Mouse (Mus musculus): ENCODE data around the gene Tvp23b. TPM values are rescaled to one million over a fixed set of nuclear protein-coding genes. Genes with fewer than 3 reads are reported as not detected.

Gene Tvp23b
- polyA plus RNA-seq, 1 experiment: 51.3 TPM

DNA sequence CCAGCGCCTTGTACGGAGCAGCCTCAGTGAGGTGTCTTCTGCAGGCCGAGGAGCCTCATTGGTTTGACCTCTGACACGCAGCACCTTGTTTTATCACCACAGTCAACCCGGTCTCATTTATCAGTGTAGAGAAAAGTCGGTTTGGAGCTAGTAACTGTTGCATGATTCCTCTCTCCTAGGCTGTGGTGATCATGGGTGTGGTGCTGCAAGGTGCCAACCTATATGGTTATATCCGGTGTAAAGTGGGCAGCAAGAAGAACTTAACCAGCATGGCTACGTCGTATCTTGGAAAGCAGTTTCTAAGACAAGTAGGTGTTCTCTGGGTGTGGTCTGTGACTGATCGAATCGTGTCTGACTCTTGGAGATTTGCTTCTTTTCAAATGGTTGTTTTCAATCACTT lies 12.5 kb downstream of the Tvp23b start:
- no peak for DNase-seq (ENCODE audit: low spot score)

DNA sequence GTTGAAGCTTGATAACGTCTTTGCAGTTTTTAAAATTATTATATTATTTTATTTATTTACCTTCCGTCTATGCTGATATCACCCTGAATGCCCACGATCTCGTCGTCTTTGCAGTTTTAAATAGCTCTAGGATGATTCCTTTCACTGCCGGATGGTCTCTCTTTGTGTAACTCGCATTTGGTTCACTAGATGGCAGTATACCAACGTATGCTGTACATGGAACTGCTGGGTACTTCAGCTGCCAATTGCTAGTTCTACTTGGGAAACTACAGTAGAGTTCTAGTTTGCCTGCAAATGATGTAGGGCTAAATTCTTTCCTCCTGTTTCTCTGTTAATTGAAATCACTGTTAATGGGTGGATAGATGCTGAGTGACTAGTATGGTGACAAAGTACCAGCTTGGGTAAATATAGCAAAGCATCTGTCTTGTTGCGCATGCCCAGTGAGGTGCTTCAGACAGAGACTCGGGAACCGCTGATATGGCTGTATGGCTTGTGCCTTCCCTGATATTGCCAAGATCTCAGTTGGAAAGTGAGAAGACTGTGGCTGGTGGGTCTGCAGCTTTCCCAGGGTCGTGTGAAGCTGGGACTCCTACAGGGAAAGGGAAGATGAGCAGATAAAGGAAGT lies 22.6 kb downstream of the Tvp23b start:
- no peak for DNase-seq (ENCODE audit: low spot score)

DNA sequence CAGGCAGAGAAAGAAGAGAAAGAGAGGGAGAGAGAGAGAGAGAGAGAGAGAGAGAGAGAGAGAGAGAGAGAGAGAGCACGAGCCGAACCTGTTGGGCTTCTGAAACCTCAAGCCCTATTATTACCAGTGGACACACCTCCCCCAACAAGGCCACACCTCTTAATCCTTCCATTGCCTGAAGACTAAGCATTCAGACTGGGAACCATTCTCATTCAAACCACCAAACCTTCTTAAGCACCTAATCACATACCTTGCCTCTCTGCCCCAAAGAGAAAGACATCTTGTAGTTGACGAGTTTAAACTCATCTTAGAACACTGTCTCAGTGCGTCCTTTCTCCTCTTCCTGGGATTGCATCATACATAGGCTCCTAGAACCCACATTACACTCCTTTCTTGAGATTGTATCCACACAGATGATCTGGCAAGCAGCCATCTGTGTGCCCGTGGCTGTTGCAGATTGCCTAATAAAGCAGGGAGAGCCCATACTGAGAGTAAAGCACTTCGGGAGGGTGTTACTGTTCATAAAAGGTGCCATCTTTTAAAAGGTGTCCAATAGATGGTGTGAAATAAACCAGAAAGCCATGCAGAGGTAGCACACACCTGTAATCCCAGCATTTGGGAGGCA lies 24.7 kb downstream of the Tvp23b start:
- no peak for DNase-seq (ENCODE audit: low spot score)

DNA sequence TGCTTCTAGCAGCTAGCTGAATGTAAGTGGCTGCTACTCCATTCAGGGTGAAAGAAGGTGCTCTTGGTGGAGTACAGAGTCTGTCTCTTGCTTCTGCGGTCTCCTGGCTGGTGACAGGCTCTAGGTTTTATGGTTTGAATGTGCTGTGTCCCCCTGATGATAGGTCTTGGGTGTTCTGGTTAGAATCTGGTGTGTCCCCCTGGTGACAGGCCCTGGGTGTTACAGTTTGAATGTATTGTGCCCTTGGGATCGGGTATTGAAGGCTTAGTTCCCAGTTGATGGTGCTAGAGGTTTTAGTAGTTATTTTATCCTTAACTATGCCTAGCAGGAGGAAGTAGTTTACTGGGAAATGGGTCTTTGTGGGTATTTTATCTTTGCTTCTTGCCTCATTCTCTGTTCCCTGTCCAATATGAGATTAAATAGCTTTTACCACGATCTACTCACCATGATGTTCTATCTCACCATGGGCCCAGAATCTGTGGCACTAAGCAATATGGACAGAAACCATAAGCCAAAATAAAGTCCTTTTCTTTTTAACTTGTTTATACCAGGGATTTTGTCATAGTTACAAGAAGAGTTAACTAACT lies 30.6 kb downstream of the Tvp23b start:
- DNase-seq (ENCODE audit: low spot score): no peak

DNA sequence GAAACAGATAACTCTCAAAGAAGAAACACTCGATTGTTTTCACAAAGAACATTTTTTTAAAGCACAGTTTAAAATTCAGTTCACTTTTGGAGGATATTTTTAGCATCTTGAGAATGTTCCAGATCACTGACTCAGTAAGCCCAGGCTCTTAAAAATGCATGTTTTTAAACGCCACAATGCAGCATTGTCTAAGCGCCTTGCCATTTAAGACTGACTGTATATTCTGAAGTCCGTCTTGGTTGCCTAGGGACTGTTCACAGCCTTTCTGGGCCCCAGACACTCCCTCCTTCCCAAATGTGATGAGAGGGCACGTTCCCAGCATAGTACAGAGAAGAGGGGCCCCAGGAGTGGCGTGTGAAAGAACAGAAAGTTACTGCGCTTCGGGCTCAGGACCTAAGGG lies 32.1 kb downstream of the Tvp23b start:
- DNase-seq (ENCODE audit: low spot score): no peak

DNA sequence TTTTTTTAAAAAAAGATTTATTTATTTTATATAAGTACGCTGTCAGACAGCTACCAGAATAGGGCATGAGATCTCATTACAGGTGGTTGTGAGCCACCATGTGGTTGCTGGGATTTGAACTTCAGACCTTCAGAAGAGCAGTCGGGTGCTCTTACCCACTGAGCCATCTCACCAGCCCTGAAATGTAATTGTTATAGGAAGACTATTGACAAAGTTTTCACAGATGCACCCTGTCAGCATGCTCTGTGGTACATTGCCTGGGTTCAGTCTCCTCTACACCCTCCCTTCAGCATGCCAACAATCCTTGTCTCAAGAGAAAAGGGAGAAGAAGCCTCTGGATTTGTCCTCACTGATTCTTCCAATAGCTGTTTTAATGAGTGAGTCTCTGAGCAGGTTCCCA lies 33.9 kb downstream of the Tvp23b start:
- no peak for DNase-seq (ENCODE audit: low spot score)

DNA sequence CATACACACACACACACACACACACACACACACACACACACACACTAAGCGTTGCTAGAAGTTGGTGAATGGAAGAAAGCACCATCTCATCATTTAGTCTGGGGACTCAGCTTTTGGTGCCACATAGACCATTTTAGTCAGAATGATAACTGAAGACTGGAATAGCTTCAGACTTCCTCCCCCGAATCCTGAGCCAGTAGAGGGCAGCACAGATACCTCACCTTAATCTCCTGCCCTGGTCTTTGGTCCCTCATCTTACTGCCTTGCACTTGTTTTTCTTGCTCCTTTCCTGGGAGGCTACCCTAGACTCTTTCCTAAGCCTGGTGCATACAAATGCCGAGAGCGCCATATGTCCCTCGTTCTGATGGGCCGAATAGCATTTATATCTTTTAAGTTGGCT lies 35.3 kb downstream of the Tvp23b start:
- DNase-seq (ENCODE audit: low spot score): no peak

DNA sequence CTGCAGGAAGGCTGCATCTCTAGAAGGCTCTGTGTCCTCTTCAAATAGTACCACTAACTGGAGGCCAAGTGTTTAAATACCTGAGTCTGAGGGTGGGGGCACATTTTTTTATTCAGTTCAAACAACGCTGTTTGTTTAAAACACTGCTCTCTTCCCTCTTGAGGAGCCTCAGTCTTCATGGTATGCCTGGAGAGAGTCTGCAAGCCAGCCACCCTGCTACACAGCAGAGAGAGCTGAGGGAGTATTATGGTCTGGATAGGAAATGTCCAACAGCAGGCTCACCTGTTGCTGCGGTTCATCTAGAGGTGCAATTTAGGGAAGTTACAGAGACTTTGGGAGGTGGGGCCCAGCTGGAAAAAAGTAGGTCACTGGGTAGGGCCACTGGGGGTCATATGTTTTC lies 36.2 kb downstream of the Tvp23b start:
- DNase-seq (ENCODE audit: low spot score): no peak

DNA sequence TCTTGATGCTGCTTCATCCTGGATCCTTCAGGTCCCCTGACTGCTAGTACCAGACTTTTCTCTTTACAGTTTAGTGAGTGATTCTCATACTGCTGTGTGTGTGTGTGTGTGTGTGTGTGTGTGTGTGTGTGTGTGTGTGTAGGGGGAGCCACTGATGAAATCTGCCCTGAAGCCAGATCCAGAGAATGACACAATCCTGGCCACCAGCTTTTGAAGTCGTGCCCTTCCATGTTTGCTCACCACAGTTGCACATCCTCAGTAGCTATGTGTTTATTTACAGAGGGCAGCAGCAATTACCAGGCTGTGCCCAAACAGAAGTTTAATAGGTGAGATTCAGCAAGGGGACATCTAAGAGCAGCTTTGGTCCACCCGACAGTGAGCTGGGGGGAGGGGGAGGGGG lies 37.5 kb downstream of the Tvp23b start:
- no peak for DNase-seq (ENCODE audit: low spot score)

DNA sequence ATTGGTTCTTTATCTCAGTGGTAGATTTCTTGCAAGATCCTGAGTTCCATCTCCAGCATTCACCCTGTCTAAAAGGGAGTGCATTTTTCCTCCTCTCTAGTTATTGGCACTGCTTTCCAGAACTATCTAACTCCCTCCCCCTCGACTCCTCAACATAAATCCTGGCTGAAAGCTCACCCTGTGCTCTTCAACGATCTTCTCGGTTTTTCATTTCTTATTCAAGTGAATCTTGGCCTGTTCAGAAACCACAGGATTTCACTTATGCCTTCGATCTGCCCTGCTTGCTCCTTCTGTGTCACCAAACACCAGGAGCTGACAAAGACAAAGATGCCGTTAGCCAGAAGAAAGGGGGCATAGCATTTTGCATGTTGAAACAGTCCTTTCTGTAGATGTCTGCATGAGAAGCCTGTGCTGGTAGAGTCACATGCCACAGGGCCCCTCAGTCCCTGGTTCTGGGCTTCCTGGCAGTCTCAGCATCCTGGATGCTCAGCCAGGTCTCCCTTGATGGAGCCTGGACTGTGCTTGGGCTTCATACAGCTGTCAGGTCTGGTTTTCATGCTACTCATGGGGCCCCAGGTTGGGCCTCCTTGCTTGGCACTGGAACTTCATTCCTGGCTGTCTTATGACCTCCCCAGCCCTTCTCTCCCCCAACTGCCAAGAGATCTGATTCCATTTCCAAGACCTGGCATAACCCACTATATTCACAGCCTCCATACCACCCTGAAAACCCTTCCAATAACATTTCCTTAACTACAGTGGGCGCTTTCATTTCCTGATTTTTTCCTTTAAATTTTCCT lies 40.9 kb downstream of the Tvp23b start:
- DNase-seq (ENCODE audit: low spot score): no peak

DNA sequence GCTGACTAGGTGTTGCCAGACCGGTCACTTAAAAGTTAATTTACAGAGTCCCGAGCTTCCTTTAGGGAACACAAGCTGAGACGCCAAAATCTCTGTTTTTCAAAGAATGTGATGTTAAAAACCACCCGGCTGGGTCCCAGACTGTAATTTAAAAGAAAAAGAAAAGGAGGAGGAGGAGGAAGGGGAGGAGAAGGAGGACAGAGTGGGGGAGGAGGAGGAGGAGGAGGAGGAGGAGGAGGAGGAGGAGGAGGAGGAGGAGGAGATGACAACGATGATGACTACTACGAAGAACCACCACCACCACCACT lies 41.4 kb downstream of the Tvp23b start:
- no peak for DNase-seq (ENCODE audit: low spot score)

DNA sequence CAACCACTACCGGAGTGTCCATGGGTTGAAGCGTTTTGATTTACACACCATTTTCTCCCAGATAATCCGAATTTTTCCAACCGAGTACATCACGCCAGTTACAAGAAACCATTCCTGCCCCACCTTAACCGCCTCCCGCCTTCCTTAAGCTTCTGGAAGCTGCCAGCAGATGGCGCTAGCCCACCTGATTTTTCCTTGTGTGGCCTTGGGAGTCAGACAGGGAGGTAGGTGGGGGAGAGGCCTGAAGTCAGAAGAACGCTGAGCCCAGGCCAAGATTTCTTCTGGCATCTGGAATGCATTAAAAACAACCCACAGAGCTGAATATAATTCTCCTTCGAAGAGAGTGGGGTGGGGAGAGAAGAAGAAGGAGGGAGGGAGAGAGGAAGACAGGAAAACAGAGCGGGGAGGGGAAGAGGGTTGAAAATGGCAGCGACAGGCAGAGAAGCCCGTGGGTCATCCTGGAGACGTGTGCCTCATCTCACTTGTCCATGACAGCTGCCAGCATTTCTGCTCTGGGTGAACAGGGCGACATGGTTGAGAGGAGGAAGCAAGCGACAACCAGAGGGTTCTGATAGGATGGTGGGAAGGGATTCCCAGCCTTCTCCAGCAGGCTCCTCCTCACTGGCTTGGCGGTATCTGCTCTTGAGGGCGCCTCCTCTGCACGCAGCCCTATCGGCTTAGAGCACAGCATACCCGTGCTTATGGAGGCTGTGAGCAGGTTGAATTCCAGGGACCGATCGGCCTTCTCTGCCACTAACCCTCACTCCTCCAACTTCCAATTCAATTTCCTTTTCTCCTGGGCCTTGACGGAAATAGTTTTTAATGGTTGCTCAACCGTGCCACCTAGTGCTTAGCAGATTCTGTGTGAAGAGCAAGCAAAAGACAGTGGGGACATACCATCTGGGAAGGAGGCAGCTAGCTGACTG lies 42.1 kb downstream of the Tvp23b start:
- peak; percentile 76 for DNase-seq (ENCODE audit: low spot score)

DNA sequence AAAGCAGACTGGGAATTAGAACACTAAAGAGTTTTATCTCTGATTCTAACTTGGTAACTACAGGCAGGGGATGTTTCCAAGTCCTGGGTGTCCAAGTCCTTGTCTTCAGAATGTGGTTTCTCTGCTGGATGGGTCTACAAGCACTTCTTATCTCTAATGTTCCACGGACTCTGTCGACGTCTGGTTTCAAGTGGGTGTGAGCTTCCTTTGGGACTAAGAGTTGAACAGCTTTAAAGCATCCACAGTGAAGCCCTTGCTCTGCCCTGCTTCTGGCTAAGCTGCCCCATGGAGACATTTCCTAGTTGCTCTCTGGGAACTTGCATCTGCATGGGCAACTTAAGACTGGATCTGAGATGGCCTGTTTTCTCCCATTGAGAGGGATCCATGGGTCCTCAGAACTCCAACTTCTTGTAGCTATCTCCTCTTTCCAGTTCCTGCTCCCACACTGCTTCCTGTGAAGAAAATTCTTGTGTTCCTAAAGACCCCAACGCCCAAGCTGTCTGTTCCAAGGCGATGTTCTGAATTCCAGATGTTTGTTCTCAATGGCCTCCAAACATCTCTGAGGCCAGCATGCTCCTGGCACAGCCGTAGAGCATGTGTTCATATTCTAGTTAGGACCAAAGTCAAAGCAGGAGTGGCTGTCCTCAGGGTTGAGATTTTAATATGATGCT lies 45.0 kb downstream of the Tvp23b start:
- no peak for DNase-seq (ENCODE audit: low spot score)

DNA sequence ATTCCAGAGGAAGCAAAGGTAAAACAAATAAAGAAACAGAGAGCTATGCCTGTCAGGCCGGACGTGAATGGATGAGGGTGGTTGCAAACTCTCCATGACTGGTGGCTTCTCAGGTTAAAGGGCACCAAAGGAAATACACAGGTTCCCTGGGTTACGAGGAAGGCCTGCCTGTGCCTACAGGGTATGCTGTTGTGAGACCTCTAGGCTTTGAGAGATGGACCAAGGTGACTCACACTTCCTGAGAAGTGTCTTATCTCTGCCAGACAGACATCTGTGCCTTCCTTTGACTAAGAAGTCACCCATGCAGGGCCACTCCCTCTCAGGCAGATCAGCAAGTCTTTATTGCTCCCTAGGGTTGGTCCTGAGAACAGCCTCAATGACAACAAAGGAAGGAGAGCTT lies 50.5 kb downstream of the Tvp23b start:
- DNase-seq (ENCODE audit: low spot score): no peak

DNA sequence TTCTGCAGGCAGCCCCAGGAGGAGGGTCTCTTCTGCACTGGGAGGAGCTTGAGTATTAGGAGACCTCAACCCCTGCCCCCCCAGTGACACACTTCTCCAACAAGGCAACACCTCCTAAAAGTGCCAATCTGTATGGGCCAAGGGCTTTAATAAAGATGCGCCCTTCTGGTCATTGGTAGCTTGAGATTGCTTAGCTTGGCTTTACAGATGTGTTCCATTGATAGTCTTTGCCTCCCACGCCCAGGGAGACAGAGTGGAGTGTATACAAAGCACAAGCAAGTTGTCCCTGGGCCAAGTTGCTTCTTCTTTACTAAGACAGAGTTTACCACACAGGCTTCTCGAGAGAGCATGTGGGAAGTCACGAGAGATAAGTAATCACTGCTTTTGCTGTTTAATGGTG lies 51.3 kb downstream of the Tvp23b start:
- no peak for DNase-seq (ENCODE audit: low spot score)

DNA sequence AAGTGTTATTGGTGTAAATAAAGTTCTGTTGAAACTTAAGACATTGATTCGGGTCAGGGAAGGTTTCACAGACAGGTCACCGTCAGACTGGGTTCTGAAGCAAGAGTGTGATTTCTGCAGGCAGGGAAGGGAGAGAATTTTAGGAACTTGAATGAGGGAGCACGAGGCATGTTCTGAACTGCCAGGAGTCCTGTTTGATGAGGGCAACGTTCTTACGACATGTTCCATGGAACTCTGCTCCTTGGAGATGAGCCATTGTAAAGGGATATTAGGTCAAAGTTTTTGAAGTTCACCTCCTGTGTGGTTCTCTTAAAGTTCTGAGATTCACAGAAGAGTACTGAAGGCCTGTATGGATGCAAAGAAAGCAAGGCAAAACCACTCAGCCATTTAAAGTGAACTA lies 51.9 kb downstream of the Tvp23b start:
- DNase-seq (ENCODE audit: low spot score): no peak

DNA sequence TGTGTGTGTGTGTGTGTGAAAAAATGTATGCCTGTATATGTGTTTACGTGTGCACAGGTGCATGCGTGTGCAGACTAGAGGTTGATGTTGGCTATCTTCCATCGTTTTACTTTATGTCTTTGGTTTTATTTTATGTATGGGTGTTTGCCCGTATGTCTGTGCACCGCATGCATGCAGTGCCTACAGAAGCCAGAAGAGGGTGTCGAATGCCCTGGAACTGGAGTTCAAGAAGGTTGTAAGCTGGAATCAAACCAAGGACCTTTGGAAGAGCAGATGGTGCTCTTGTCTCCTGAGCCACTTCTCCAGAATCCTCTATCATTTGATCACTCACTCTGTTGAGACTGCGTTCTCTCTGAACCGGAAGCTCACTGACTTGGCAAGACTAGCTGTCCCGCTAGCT lies 53.8 kb downstream of the Tvp23b start:
- no peak for DNase-seq (ENCODE audit: low spot score)

DNA sequence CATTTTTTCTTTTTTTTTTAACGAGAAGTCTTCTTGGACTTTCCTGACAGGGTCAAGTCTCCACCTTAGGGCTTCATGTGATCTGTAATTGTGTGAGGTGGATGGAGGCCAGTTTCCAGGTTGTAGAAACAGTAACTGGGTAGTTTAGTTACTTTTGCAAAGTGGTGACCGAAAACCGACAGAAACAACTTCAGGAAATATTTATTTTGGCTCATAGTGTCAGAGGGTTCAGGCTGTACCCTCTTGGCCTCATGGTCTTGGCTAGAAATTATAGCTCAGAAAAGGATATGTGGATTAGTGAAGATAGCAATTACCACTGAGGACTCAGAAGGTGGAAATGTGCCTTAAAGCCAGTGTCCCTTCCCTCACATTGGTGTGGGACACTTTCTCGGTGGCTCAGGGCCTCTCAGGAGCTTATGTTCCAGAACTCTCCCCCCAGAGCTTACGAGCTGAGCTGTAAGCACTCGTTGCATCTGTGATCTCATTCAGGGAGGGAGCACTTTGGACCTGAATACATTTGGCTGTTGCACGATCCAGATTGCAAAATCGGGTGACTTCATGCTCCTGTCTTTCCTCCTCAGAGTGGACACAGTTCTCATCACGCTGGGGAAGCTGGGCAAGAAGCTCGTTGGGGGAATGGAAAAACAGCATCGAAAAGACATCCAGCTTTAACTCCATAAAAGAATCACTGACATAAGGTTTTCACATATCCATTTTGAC lies 55.7 kb downstream of the Tvp23b start:
- DNase-seq (ENCODE audit: low spot score): no peak

DNA sequence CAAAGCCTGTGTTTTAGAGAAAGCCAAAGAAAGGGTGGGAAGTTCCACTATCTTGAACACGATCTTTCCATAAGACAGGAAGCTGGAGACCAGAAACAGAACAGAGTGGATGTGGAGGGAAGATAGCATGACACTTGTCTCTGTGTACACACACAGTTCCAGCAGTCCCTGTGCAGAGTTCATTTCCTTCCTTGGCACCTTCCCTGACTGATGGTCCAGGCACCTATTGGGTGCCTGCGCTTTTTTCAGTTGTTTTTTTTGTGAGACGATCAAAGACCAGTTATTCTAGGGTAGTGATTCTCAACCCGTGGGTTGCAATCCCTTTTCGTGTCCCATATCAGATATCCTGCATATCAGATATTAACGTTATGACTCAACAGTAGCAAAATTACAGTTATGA lies 58.7 kb downstream of the Tvp23b start:
- DNase-seq (ENCODE audit: low spot score): no peak

DNA sequence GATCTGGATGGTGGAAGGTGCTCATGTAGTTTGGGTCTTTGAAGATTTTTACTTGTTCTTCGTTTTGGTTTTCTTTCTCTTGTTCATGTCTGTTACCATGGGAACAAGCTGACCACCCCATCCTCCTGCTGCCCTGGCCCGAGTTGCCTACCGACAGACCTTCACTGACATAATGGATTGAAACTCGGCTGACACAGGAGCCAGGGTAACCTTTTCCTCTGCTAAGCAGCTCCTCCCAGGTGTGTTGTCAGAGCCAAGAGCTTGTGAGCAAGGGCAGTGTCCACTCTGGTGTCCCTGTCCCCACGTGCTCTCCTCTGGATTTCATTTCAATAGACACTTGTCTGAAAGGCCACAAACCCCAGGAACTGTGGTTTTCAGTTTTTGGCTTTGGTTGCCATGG lies 59.7 kb downstream of the Tvp23b start:
- no peak for DNase-seq (ENCODE audit: low spot score)

DNA sequence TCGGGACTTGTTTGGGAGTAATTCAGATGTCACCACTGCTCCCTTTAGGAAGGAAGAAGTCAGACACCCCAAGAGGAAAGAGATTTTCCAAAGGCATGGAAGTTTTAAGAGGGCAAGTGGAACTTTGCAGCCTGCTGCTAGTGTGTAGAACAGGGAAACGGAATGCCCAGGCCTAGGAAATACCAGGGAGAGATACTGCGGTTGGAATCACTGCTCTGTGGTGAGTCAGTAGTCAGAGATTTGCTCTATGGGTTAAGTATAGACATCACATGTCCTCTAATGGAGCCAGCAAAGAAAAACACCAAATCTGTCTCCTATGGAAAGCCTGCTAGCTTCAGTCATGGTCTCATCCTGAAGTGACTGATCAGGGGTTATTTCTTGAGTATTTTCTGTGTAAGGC lies 60.9 kb downstream of the Tvp23b start:
- no peak for DNase-seq (ENCODE audit: low spot score)
